Mouse (Mus musculus): Measurements from ENCODE around the gene Hoxd8.
A peak's percentile ranks its signal among the peaks of the same experiment; 100 is the strongest.

Gene Hoxd8

GRCm38 (mm10) chr2:74714156-74714789, 9.9 kb downstream of the Hoxd8 start:
- DNase-seq (ENCODE audit: low spot score in 2 of 2), result no peak

- no peak for DNase-seq (ENCODE audit: low spot score in 2 of 2)
Measured at GRCm38 (mm10) chr2:74714881-74715280, 10.5 kb downstream of the Hoxd8 start.

- peak; percentile 57 to 71 for DNase-seq (ENCODE audit: low spot score in 2 of 2)
Measured at GRCm38 (mm10) chr2:74715504-74716241, 11.3 kb downstream of the Hoxd8 start.

GRCm38 (mm10) chr2:74720384-74720783, 16.0 kb downstream of the Hoxd8 start:
- no peak for DNase-seq (ENCODE audit: low spot score in 2 of 2)

- DNase-seq (ENCODE audit: low spot score in 2 of 2), result no peak
Measured at GRCm38 (mm10) chr2:74720955-74721491, 16.6 kb downstream of the Hoxd8 start.

GRCm38 (mm10) chr2:74721882-74722281, 17.5 kb downstream of the Hoxd8 start:
- no peak for DNase-seq (ENCODE audit: low spot score in 2 of 2)

- DNase-seq (ENCODE audit: low spot score in 2 of 2), result no peak
Measured at GRCm38 (mm10) chr2:74722949-74723348, 18.5 kb downstream of the Hoxd8 start.

- DNase-seq (ENCODE audit: low spot score in 2 of 2), result no peak
Measured at GRCm38 (mm10) chr2:74724244-74725015, 20.0 kb downstream of the Hoxd8 start.

GRCm38 (mm10) chr2:74725171-74725570, 20.8 kb downstream of the Hoxd8 start:
- DNase-seq (ENCODE audit: low spot score in 2 of 2), result no peak

GRCm38 (mm10) chr2:74726551-74726950, 22.1 kb downstream of the Hoxd8 start, which contains the start of gene Gm28230:
TSS of gene Gm28230 (plus strand) at chr2:74726728.
- no peak for DNase-seq (ENCODE audit: low spot score in 2 of 2)

- DNase-seq (ENCODE audit: low spot score in 2 of 2), result no peak
Measured at GRCm38 (mm10) chr2:74726973-74727639, 22.7 kb downstream of the Hoxd8 start.

- no peak for DNase-seq (ENCODE audit: low spot score in 2 of 2)
Measured at GRCm38 (mm10) chr2:74727640-74728302, 23.4 kb downstream of the Hoxd8 start.

GRCm38 (mm10) chr2:74728303-74728680, 23.9 kb downstream of the Hoxd8 start:
- no peak for DNase-seq (ENCODE audit: low spot score in 2 of 2)

GRCm38 (mm10) chr2:74730331-74730730, 25.9 kb downstream of the Hoxd8 start:
- DNase-seq (ENCODE audit: low spot score in 2 of 2), result no peak

- no peak for DNase-seq (ENCODE audit: low spot score in 2 of 2)
Measured at GRCm38 (mm10) chr2:74731055-74731454, 26.6 kb downstream of the Hoxd8 start.

- no peak for DNase-seq (ENCODE audit: low spot score in 2 of 2)
Measured at GRCm38 (mm10) chr2:74731799-74732512, 27.5 kb downstream of the Hoxd8 start.

GRCm38 (mm10) chr2:74732513-74733316, 28.3 kb downstream of the Hoxd8 start:
- DNase-seq (ENCODE audit: low spot score in 2 of 2), result no peak

GRCm38 (mm10) chr2:74733317-74733661, 28.9 kb downstream of the Hoxd8 start:
- DNase-seq (ENCODE audit: low spot score in 2 of 2), result no peak

GRCm38 (mm10) chr2:74733765-74734164, 29.4 kb downstream of the Hoxd8 start:
- no peak for DNase-seq (ENCODE audit: low spot score in 2 of 2)

GRCm38 (mm10) chr2:74734451-74734850, 30.0 kb downstream of the Hoxd8 start:
- DNase-seq (ENCODE audit: low spot score in 2 of 2), result no peak
